Mouse (Mus musculus) right cerebral cortex, postnatal 4 days (tissue): Measurements from ENCODE around the gene Mtrf1l.

Experiments
- DNase-seq: peaks from one replicate; pipeline ENCODE4 v3.0.0-alpha.2; 2022

Gene Mtrf1l

DNA sequence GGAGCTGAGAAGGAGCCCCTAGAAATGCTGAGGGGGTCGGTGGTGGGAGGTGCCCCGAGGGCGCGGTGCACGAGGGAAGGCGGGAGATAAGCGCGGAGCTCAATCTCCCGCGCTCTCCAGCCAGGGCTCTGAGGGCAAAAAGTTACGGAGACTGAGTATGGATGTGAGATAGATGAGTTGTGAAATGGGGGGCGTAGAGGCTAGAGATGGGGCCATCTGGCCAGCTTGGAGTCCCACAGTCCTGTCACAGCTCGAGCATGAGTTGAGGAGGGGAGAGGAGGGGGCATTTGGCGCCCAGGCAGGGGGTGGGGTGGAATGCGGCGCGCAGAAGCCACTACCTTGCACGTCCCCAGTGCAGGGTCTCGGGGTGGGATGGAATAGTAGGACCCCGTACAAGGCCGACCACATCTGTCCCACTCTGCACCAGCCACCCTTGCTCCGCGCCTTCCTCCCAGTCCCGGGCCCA lies 19.0 kb downstream of the Mtrf1l start:
- no peak for DNase-seq

DNA sequence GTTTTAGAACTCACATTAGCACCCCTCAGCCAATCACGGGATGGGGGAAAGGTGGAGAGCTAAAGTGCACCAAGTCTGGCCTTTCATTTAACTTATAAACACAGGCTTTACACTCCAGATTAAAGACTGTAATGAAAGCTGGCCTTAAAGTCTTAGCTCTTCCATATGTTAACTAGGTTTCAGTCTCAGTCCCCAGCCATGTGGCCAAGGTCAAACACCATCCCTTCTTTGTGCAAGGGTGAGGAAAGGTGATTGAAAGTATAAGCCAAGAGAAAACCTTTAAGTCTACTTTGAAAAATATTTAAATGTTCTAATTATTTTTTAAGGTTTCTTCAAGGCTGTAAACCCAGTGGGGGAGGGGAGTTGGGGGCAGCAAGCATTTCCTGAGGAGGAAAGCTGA lies 20.0 kb downstream of the Mtrf1l start:
- no peak for DNase-seq

DNA sequence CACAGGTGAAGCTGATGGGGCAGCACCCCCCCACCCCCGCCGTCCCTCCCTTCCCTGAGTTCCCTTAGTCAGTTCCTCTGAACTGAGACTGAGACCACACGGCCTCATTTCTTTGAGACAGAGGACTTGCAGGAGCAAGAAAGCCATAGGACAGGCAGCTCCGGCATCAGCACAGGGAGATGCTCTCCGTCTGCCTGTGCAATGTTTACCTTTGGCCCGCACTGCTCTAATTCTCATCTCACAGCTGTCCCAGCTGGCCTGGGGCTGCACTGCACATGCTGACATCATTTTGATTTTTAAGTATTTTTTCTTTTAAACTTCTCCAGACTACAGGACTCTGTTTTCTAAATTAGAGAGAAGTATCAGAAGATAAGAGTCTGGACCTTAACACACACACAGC lies 20.8 kb downstream of the Mtrf1l start:
- DNase-seq, result no peak

DNA sequence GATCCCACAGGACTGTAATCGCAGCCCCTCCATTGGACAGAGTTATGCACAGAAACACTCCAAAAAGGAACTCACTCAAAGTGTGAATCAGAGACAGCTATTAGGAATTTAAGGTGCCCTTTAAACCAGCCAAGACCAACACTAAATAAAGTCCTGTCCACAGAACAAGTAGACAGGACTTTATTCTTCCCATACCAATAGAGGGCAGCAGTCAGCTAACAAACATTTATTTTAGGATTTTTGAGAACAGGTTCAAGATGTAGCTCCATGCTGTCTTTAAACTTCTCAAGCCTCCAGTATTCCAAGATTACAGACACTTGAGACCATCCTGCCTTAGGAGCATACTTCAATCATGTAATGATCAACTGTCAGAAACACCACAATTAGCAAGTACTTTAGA lies 23.2 kb downstream of the Mtrf1l start:
- DNase-seq, result no peak

DNA sequence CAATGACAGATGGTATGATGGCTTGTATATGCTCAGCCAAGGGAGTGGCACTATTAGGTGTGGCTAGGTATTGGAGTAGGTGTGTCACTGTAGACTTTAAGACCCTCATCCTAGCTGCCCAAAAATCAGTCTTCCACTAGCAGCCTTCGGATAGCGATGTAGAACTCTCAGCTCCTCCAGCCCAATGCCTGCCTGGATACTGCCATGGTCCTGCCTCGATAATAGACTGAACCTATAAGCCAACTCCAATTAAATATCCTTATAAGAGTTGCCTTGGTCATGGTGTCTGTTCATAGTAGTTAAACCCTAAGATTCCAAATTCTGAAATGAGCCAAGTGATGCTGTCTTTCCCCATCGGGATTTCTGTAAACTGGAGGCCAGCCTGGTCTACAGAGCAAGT lies 25.6 kb downstream of the Mtrf1l start:
- DNase-seq, result no peak

DNA sequence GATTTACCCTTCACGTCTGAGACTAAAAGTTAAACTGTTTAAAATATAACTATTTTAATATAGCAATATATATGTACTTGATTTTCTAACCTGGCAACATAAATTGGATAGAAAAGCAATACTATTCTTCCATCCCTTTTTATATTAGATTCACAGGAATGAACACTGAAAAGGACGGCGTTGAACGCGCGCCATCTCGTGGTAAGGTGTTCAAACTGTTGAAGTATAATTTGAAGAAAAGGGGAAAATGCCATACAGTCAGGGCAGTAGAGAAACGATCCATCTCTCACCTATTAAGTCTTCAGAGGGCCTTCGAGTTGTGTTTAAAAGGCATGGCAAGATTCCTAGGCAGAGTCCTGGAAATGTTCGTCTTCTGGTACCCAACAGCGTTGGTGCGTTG lies 33.1 kb downstream of the Mtrf1l start:
- peak; percentile 85 for DNase-seq

DNA sequence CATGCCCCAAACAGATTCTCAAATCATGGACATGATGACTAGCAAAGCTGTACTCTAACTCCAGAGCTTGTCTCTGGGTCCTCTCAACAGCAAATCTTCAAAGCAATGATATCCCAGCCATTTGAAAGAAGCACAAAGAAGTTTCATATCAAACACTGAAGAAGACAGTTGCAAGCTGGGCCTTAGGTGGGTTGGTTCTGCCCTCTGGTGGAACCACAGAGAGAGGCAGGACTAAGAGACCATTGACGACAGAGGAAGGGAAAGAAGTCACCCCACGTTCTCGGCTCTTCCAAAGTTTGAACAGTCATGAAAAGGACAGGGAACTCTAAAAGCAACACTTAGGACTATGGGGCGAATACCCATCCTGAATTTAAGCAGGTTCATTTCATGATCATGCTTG lies 36.8 kb downstream of the Mtrf1l start:
- peak; percentile 11 for DNase-seq
